Mouse (Mus musculus) midbrain, embryonic 15.5 days (tissue): Measurements from ENCODE around the gene Muc13. TPM values are rescaled to one million over a fixed set of nuclear protein-coding genes. Genes with fewer than 3 reads are reported as not detected.

Experiments used
- ATAC-seq: fragments of 200-750 bp; cut with Nextera tagmentation; replicated peaks from 2 replicates; pipeline ENCODE4 v1.8.0; 2017; ENCODE audit warnings: moderate TSS enrichment
- H3K27ac ChIP-seq: fragments of 300-500 bp; sonication (generic); 2 replicates; pipeline ENCODE4 v1.5.1; 2015; ENCODE audit warnings: mild to moderate bottlenecking, inconsistent platforms
- H3K27me3 ChIP-seq: fragments of 300-500 bp; sonication (generic); replicated peaks from 2 replicates; pipeline ENCODE4 v1.6.1; 2015; ENCODE audit warnings: inconsistent platforms
- H3K36me3 ChIP-seq: fragments of 300-500 bp; sonication (generic); replicated peaks from 2 replicates; pipeline ENCODE4 v1.6.1; 2015; ENCODE audit warnings: inconsistent platforms
- H3K4me1 ChIP-seq: fragments of 300-500 bp; sonication (generic); 2 replicates; pipeline ENCODE4 v1.6.1; 2015; ENCODE audit warnings: inconsistent platforms
- H3K4me2 ChIP-seq: fragments of 300-500 bp; sonication (generic); 2 replicates; pipeline ENCODE4 v1.6.1; 2015; ENCODE audit warnings: inconsistent platforms, mild to moderate bottlenecking, moderate library complexity
- H3K4me3 ChIP-seq: fragments of 300-500 bp; sonication (generic); 2 replicates; pipeline ENCODE4 v1.5.1; 2015; ENCODE audit warnings: mild to moderate bottlenecking, inconsistent platforms
- H3K9ac ChIP-seq: fragments of 300-500 bp; sonication (generic); 2 replicates; pipeline ENCODE4 v1.6.1; 2015; ENCODE audit warnings: mild to moderate bottlenecking, inconsistent platforms
- H3K9me3 ChIP-seq: fragments of 300-500 bp; sonication (generic); 2 replicates; pipeline ENCODE4 v1.6.1; 2016; ENCODE audit warnings: inconsistent platforms
- WGBS: fragments of 180-500 bp; shearing (Covaris S2); methylation state at CpG from one replicate; pipeline ENCODE4 v1.1.7; 2015; ENCODE audit warnings: mixed read lengths; 5-methylcytosine and 5-hydroxymethylcytosine counted together
- polyA plus RNA-seq: library from polyadenylated mRNA; unstranded; fragments of >200 nt; fragmentation: Nextera tagmentation; extraction: Ambion mirVana; gene quantifications from 2 replicates; pipeline ENCODE4 v1.2.1, GENCODE M21; 2015

Gene Muc13
- polyA plus RNA-seq, 1 experiment from 2014 or later, result 0.08 TPM

GRCm38 (mm10) chr16:33862406-33862805 is 68.6 kb downstream of the Muc13 start:
- 83% methylated on average over 4 of the region's 4 CpGs for WGBS
- no peak for ATAC-seq
- H3K4me3 ChIP-seq, result no peak overlapping the region

DNA sequence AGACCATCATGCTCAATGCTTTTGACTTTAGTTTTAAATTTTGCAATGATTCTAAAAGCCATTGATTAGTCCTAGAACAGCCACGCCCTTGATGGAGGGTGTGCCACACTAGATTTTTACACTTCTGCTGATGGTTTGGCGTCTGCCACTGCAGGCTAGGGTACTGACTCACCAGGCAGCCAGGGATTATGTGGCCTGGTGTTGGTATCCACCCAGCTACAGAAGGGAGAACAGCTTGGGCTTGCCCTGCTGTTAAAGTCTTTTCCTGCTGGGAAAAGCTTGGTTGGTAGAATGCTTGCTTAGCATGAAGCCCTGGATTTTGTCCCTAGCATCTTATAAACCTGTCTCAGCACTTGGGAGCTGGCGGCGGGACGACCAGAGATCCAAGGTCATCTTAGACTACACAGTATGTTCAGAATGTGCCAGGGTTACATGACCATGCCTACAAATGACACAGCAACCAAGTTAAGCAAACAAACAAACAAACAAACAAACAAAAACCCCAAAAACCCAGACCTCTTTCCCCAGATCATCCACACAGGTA is 69.4 kb downstream of the Muc13 start:
- 73% methylated on average over 5 of the region's 5 CpGs for WGBS
- no peak for ATAC-seq
- Histone ChIP-seq H3K4me1 (peaks cover 10% of the 10 kb centered on the region), H3K9me3 (no peaks in the 10 kb centered on the region), H3K27me3 (no peaks in the 10 kb centered on the region), H3K4me3 (no peak overlapping the region), H3K9ac (no peak overlapping the region), H3K4me2 (no peak overlapping the region), H3K36me3 (no peaks in the 10 kb centered on the region), H3K27ac (no peak overlapping the region)

More at GRCm38 (mm10) chr16:33862406-33862805, 68.6 kb downstream of the Muc13 start:
- Histone ChIP-seq H3K27ac (no peak overlapping the region), H3K27me3 (no peaks in the 10 kb centered on the region), H3K9me3 (no peaks in the 10 kb centered on the region), H3K36me3 (no peaks in the 10 kb centered on the region), H3K9ac (no peak overlapping the region), H3K4me2 (no peak overlapping the region), H3K4me1 (peaks cover 10% of the 10 kb centered on the region)

Other genes with a start within 250 kb of the Muc13 start
- gene Heg1, start 109.7 kb upstream of the Muc13 start, polyA plus RNA-seq, result 14.2 and 14.5 TPM in 2 replicates
- 24.1 and 24.6 TPM in 2 replicates for gene Itgb5, start 35.6 kb downstream of the Muc13 start, polyA plus RNA-seq
- gene Umps, start 173.0 kb downstream of the Muc13 start, polyA plus RNA-seq, result 23.4 and 24.1 TPM in 2 replicates